In genomic region chr2:157420404-157420803, GRCm38 (mm10) we compare ENCODE assay signal across 25 mouse cellular contexts. TPM values are rescaled to one million over a fixed set of nuclear protein-coding genes. Genes with fewer than 3 reads are reported as not detected.
DNase-seq lines count a peak whose midpoint lies in the region; ATAC-seq and TF ChIP-seq lines count a peak whose summit lies in the region.
"Had no signal": no experiment of that assay in that cellular context is flagged by ENCODE, and none has a peak within 500 bp of the region (broad histone marks: within the 10 kb centered on the region; RNA-seq: fewer than 3 reads in every experiment).

No protein-coding gene starts in this region.

- WGBS in hindbrain, embryonic 10.5 days: 82% methylated on average over 4 of the region's 4 CpGs
- WGBS in hindbrain, embryonic 13.5 days: 75% methylated on average over 4 of the region's 4 CpGs
- 59% methylated on average over 4 of the region's 4 CpGs for WGBS in lung, postnatal 0 days

- peaks cover 75% of the 10 kb centered on the region for H3K4me1 ChIP-seq in hindbrain, embryonic 10.5 days (replicated peaks)
- peaks cover 43% of the 10 kb centered on the region for H3K4me1 ChIP-seq in hindbrain, embryonic 13.5 days (replicated peaks)
- H3K4me1 ChIP-seq in E14TG2a.4 (replicated peaks; ENCODE audit: low read depth, low read length): peaks cover 85% of the 10 kb centered on the region
- peaks cover 19% of the 10 kb centered on the region; the same call in 1 of the 2 replicates for H3K4me1 ChIP-seq in lung, postnatal 0 days (ENCODE audit: insufficient read depth, low read depth, low read length)

- H3K4me2 ChIP-seq in hindbrain, embryonic 13.5 days: no peak overlapping the region
- no peak overlapping the region for H3K4me2 ChIP-seq in lung, postnatal 0 days (replicated peaks; ENCODE audit: low read depth, low read length)
- H3K4me2 ChIP-seq: embryonic facial prominence, embryonic 15.5 days; heart, embryonic 11.5 days; hindbrain, embryonic 12.5 days; kidney, embryonic 15.5 days; liver, embryonic 13.5 days; neural tube, embryonic 15.5 days; stomach, embryonic 15.5 days had no signal

- no peak for TF ChIP-seq EP300 in lung, postnatal 0 days (IDR thresholded peaks at IDR 0.05)

- no peaks in the 10 kb centered on the region for H3K9me3 ChIP-seq in hindbrain, embryonic 10.5 days
- H3K9me3 ChIP-seq in hindbrain, embryonic 13.5 days: no peaks in the 10 kb centered on the region
- H3K9me3 ChIP-seq in E14TG2a.4 (ENCODE audit: low read length): no peaks in the 10 kb centered on the region
- H3K9me3 ChIP-seq in lung, postnatal 0 days (ENCODE audit: low read length): no peaks in the 10 kb centered on the region
- H3K9me3 ChIP-seq: embryonic facial prominence, embryonic 15.5 days; hindbrain, embryonic 12.5 days; kidney, embryonic 15.5 days; liver, embryonic 13.5 days; neural tube, embryonic 15.5 days; stomach, embryonic 15.5 days had no signal

- TF ChIP-seq CTCF in E14TG2a.4 (conservative IDR thresholded peaks at IDR 0.05; ENCODE audit: low read length): no peak
- TF ChIP-seq CTCF in lung, postnatal 0 days (IDR thresholded peaks at IDR 0.05): no peak

- H3K36me3 ChIP-seq in hindbrain, embryonic 10.5 days: no peaks in the 10 kb centered on the region
- no peaks in the 10 kb centered on the region for H3K36me3 ChIP-seq in hindbrain, embryonic 13.5 days
- H3K36me3 ChIP-seq in E14TG2a.4 (ENCODE audit: insufficient read depth, low read length): peaks cover 25% of the 10 kb centered on the region
- no peaks in the 10 kb centered on the region for H3K36me3 ChIP-seq in lung, postnatal 0 days (ENCODE audit: insufficient read depth, low read length)
- H3K36me3 ChIP-seq: embryonic facial prominence, embryonic 15.5 days; hindbrain, embryonic 12.5 days; kidney, embryonic 15.5 days; liver, embryonic 13.5 days; neural tube, embryonic 15.5 days; stomach, embryonic 15.5 days had no signal

- 0 out of 2 replicates have a peak overlapping the region, but pooled peaks have one; percentile 79 for H3K27ac ChIP-seq in hindbrain, embryonic 10.5 days
- H3K27ac ChIP-seq in hindbrain, embryonic 13.5 days: no peak overlapping the region
- peak overlapping the region; percentile 62 for H3K27ac ChIP-seq in lung, postnatal 0 days (ENCODE audit: low read length)
- H3K27ac ChIP-seq: embryonic facial prominence, embryonic 15.5 days; hindbrain, embryonic 12.5 days; kidney, embryonic 15.5 days; liver, embryonic 13.5 days; neural tube, embryonic 15.5 days; stomach, embryonic 15.5 days had no signal

- peaks cover 29% of the 10 kb centered on the region; the same call in 1 of the 2 replicates for H3K27me3 ChIP-seq in hindbrain, embryonic 10.5 days (ENCODE audit: insufficient read depth, poor library complexity, severe bottlenecking)
- H3K27me3 ChIP-seq in hindbrain, embryonic 13.5 days: no peaks in the 10 kb centered on the region
- no peaks in the 10 kb centered on the region for H3K27me3 ChIP-seq in E14TG2a.4 (ENCODE audit: insufficient read depth, low read length)
- no peaks in the 10 kb centered on the region for H3K27me3 ChIP-seq in lung, postnatal 0 days (replicated peaks; ENCODE audit: insufficient read depth, low read length)
- H3K27me3 ChIP-seq: embryonic facial prominence, embryonic 15.5 days; kidney, embryonic 15.5 days; neural tube, embryonic 15.5 days; stomach, embryonic 15.5 days had no signal

- no peak overlapping the region for H3K4me3 ChIP-seq in hindbrain, embryonic 10.5 days
- no peak overlapping the region for H3K4me3 ChIP-seq in hindbrain, embryonic 13.5 days
- peak overlapping the region; percentile 66 for H3K4me3 ChIP-seq in E14TG2a.4 (replicated peaks; ENCODE audit: low read length)
- H3K4me3 ChIP-seq in lung, postnatal 0 days (ENCODE audit: low read depth, low read length): no peak overlapping the region
- H3K4me3 ChIP-seq: embryonic facial prominence, embryonic 15.5 days; hindbrain, embryonic 12.5 days; kidney, embryonic 15.5 days; liver, embryonic 13.5 days; neural tube, embryonic 15.5 days; stomach, embryonic 15.5 days had no signal

- DNase-seq in hindbrain, embryonic 10.5 days (ENCODE audit: low spot score): no peak
- DNase-seq in ES-CJ7 (ENCODE audit: low read depth, low spot score): peak; percentile 93
- DNase-seq in lung, postnatal 0 days (ENCODE audit: low spot score): peak; percentile 75
- DNase-seq in adrenal gland, postnatal 36 days: no peak
- DNase-seq: adrenal gland, adult 2 months; B cell, adult 2 months; cerebellum, adult 2 months; cerebellum, postnatal 36 days; heart, postnatal 10 days; kidney, adult 11 months; kidney, postnatal 4 days; liver, embryonic 13.5 days; right cerebral cortex, adult 18-20 months; right cerebral cortex, postnatal 4 days; thymus, adult 2 months; thymus, postnatal 4 days had no signal

- ATAC-seq in hindbrain, embryonic 13.5 days (ENCODE audit: low FRiP score): no peak
- peak; percentile 56 for ATAC-seq in lung, postnatal 0 days
- ATAC-seq in erythroblast, adult 5-6 weeks (replicated peaks; ENCODE audit: low FRiP score, poor library complexity, severe bottlenecking): no peak

- H3K9ac ChIP-seq in hindbrain, embryonic 13.5 days: no peak overlapping the region
- no peak overlapping the region for H3K9ac ChIP-seq in lung, postnatal 0 days (replicated peaks; ENCODE audit: low read depth)
- H3K9ac ChIP-seq: embryonic facial prominence, embryonic 15.5 days; hindbrain, embryonic 12.5 days; kidney, embryonic 15.5 days; liver, embryonic 13.5 days; neural tube, embryonic 15.5 days; stomach, embryonic 15.5 days had no signal

RNA-seq across cellular contexts. Expression of gene Src, which starts 2.2 kb away (rescaled TPM):
- 20.8 and 29.3 TPM in 2 replicates for polyA plus RNA-seq in hindbrain, embryonic 10.5 days (2016; fragmentation: Nextera tagmentation; extraction: Ambion mirVana)
- 31.3 and 31.8 TPM in 2 replicates for polyA plus RNA-seq in hindbrain, embryonic 13.5 days (2015; fragmentation: Nextera tagmentation; extraction: Ambion mirVana)
- polyA plus RNA-seq in lung, postnatal 0 days (2015; fragmentation: Nextera tagmentation; extraction: Ambion mirVana): 16.4 and 18.2 TPM in 2 replicates
- total RNA-seq in adrenal gland, postnatal 36 days (2021): 10 to 100 TPM; 17.7 to 18.0 TPM
- total RNA-seq in erythroblast, adult 5-6 weeks (2015; ENCODE audit: low replicate concordance): not detected in 2 replicates
- total RNA-seq in erythroblast, adult 5-6 weeks (2017; ENCODE audit: low replicate concordance): 0.09 and 2.1 TPM in 2 replicates

RNA-seq across cellular contexts. Expression of gene Manbal, which starts 53.0 kb away (rescaled TPM):
- polyA plus RNA-seq in hindbrain, embryonic 10.5 days (2016; fragmentation: Nextera tagmentation; extraction: Ambion mirVana): 67.0 and 85.8 TPM in 2 replicates
- 91.7 and 95.8 TPM in 2 replicates for polyA plus RNA-seq in hindbrain, embryonic 13.5 days (2015; fragmentation: Nextera tagmentation; extraction: Ambion mirVana)
- polyA plus RNA-seq in lung, postnatal 0 days (2015; fragmentation: Nextera tagmentation; extraction: Ambion mirVana): 95.7 and 100 TPM in 2 replicates
- total RNA-seq in adrenal gland, postnatal 36 days (2021): 10 to 100 TPM; 31.6 to 34.1 TPM
- total RNA-seq in erythroblast, adult 5-6 weeks (2015; ENCODE audit: low replicate concordance): 7.1 and 11.0 TPM in 2 replicates
- 1.4 and 3.2 TPM in 2 replicates for total RNA-seq in erythroblast, adult 5-6 weeks (2017; ENCODE audit: low replicate concordance)

Comparison
In these comparisons a context has a peak if more than half of its experiments do, and no peak if none do; other contexts are left out.
1. DNase-seq: peak in ES-CJ7 (single experiment) and lung, postnatal 0 days (single experiment); none in hindbrain, embryonic 10.5 days (single experiment) and adrenal gland, postnatal 36 days (0 of 2).